20 mouse cellular contexts compared by ENCODE assay signal in the genomic region with DNA sequence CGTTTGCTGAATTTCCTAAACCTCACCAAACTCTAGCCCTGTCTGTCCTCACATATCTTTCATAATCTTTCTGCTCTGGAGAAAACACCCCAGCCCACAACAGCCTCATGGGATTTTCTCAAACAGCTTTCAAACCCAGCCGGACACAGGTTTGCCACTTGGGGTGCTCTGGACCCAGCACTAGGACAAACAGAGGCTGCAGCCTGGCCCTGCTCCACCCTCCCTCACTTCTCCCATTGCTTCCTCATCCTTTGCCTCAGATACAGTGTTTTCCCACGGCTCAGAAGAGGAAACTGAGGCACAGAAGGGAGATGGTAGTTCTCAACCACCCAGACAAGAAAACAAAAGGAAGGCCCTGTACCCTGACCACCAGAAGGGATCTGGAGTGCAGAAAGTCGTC. TPM values are rescaled to one million over a fixed set of nuclear protein-coding genes. Genes with fewer than 3 reads are reported as not detected.
A peak's percentile ranks its signal among the peaks of the same experiment; 100 is the strongest.
DNase-seq lines count a peak whose midpoint lies in the region; ATAC-seq and TF ChIP-seq lines count a peak whose summit lies in the region.
"Had no signal": no experiment of that assay in that cellular context is flagged by ENCODE, and none has a peak within 500 bp of the region (broad histone marks: within the 10 kb centered on the region; RNA-seq: fewer than 3 reads in every experiment).

No protein-coding gene starts in this region.

- H3K9me3 ChIP-seq in embryonic facial prominence, embryonic 13.5 days = no peaks in the 10 kb centered on the region
- no peaks in the 10 kb centered on the region for H3K9me3 ChIP-seq in embryonic facial prominence, embryonic 10.5 days
- H3K9me3 ChIP-seq in lung, embryonic 14.5 days (ENCODE audit: low read depth, low read length) = no peaks in the 10 kb centered on the region
- H3K9me3 ChIP-seq: heart, embryonic 12.5 days; stomach, embryonic 15.5 days had no signal

- H3K27me3 ChIP-seq in embryonic facial prominence, embryonic 13.5 days = no peaks in the 10 kb centered on the region
- peaks cover 13% of the 10 kb centered on the region for H3K27me3 ChIP-seq in embryonic facial prominence, embryonic 10.5 days (replicated peaks; ENCODE audit: low read depth, poor library complexity, severe bottlenecking)
- H3K27me3 ChIP-seq in lung, embryonic 14.5 days (ENCODE audit: insufficient read depth, low read length) = no peaks in the 10 kb centered on the region
- H3K27me3 ChIP-seq in small intestine, adult 2 months (ENCODE audit: control insufficient read depth, insufficient read depth, low read length) = no peaks in the 10 kb centered on the region
- H3K27me3 ChIP-seq: heart, embryonic 12.5 days; stomach, embryonic 15.5 days had no signal

- no peaks in the 10 kb centered on the region for H3K36me3 ChIP-seq in embryonic facial prominence, embryonic 13.5 days
- no peaks in the 10 kb centered on the region for H3K36me3 ChIP-seq in embryonic facial prominence, embryonic 10.5 days (replicated peaks)
- no peaks in the 10 kb centered on the region for H3K36me3 ChIP-seq in lung, embryonic 14.5 days (ENCODE audit: insufficient read depth)
- H3K36me3 ChIP-seq in small intestine, adult 2 months (ENCODE audit: control insufficient read depth, insufficient read depth, low read length) = no peaks in the 10 kb centered on the region
- H3K36me3 ChIP-seq: heart, embryonic 12.5 days; stomach, embryonic 15.5 days had no signal

- 62% methylated on average over 4 of the region's 4 CpGs for WGBS in embryonic facial prominence, embryonic 13.5 days
- 63% methylated on average over 4 of the region's 4 CpGs for WGBS in embryonic facial prominence, embryonic 10.5 days
- WGBS in lung, embryonic 14.5 days = 52% methylated on average over 4 of the region's 4 CpGs
- 47% methylated on average over 4 of the region's 4 CpGs for WGBS in small intestine, adult 2 months

- TF ChIP-seq CTCF in lung, embryonic 14.5 days (IDR thresholded peaks at IDR 0.05; ENCODE audit: low read depth) = no peak
- no peak for TF ChIP-seq CTCF in small intestine, adult 2 months (IDR thresholded peaks at IDR 0.05; ENCODE audit: extremely low read depth, insufficient read length, insufficient replicate concordance, low read depth, low read length)

- peak overlapping the region; percentile 17; the same call in 1 of the 2 replicates for H3K27ac ChIP-seq in embryonic facial prominence, embryonic 13.5 days
- H3K27ac ChIP-seq in embryonic facial prominence, embryonic 10.5 days (replicated peaks) = no peak overlapping the region
- peak overlapping the region; percentile 95; the same call in 1 of the 2 replicates for H3K27ac ChIP-seq in lung, embryonic 14.5 days (ENCODE audit: low read depth)
- H3K27ac ChIP-seq in small intestine, adult 2 months (ENCODE audit: insufficient read depth, low read depth, low read length) = peak overlapping the region; percentile 84
- H3K27ac ChIP-seq: stomach, embryonic 15.5 days had no signal

- no peak overlapping the region for H3K4me2 ChIP-seq in embryonic facial prominence, embryonic 13.5 days
- H3K4me2 ChIP-seq in lung, embryonic 14.5 days = no peak overlapping the region
- H3K4me2 ChIP-seq: heart, embryonic 12.5 days; stomach, embryonic 15.5 days had no signal

- TF ChIP-seq POLR2A in small intestine, adult 2 months (IDR thresholded peaks at IDR 0.05; ENCODE audit: low read depth, low read length) = no peak

- H3K4me1 ChIP-seq in embryonic facial prominence, embryonic 13.5 days = peaks cover 69% of the 10 kb centered on the region
- peaks cover 65% of the 10 kb centered on the region for H3K4me1 ChIP-seq in embryonic facial prominence, embryonic 10.5 days
- peaks cover 47% of the 10 kb centered on the region for H3K4me1 ChIP-seq in lung, embryonic 14.5 days (ENCODE audit: insufficient read depth)
- peaks cover 14% of the 10 kb centered on the region; the same call in 1 of the 2 replicates for H3K4me1 ChIP-seq in small intestine, adult 2 months (ENCODE audit: control insufficient read depth, insufficient read depth, insufficient read length, low read length)

- ATAC-seq in embryonic facial prominence, embryonic 13.5 days (ENCODE audit: insufficient number of reproducible peaks, insufficient read depth, low FRiP score, low TSS enrichment, low read depth) = no peak
- ATAC-seq in lung, embryonic 14.5 days (ENCODE audit: insufficient read depth) = no peak
- ATAC-seq: intestine, postnatal 0 days had no signal

- DNase-seq in embryonic facial prominence, embryonic 10.5 days (ENCODE audit: low spot score) = no peak
- DNase-seq in lung, embryonic 14.5 days = no peak
- no peak for DNase-seq in lung, postnatal 25 days (ENCODE audit: low spot score)
- peak; percentile 28 for DNase-seq in thymus, postnatal 4 days
- DNase-seq in thymus, postnatal 25 days = no peak
- DNase-seq in ovary, adult 18-20 months (ENCODE audit: low spot score) = no peak
- DNase-seq: cerebellum, postnatal 25 days; gastrocnemius, postnatal 25 days; heart, postnatal 4 days; kidney, postnatal 14 days; right cerebral cortex, postnatal 25 days had no signal

- no peak overlapping the region for H3K9ac ChIP-seq in embryonic facial prominence, embryonic 13.5 days
- H3K9ac ChIP-seq in lung, embryonic 14.5 days = no peak overlapping the region
- H3K9ac ChIP-seq: stomach, embryonic 15.5 days had no signal

- H3K4me3 ChIP-seq in embryonic facial prominence, embryonic 13.5 days = no peak overlapping the region
- no peak overlapping the region for H3K4me3 ChIP-seq in embryonic facial prominence, embryonic 10.5 days
- H3K4me3 ChIP-seq in lung, embryonic 14.5 days (ENCODE audit: low read depth, low read length) = no peak overlapping the region
- no peak overlapping the region for H3K4me3 ChIP-seq in small intestine, adult 2 months (ENCODE audit: low read depth, low read length)
- H3K4me3 ChIP-seq: heart, embryonic 12.5 days; stomach, embryonic 15.5 days had no signal

RNA-seq across cellular contexts. Expression of gene Akna, which starts 2.5 kb away (rescaled TPM):
- 9.7 and 10.0 TPM in 2 replicates for polyA plus RNA-seq in embryonic facial prominence, embryonic 13.5 days (2015; fragmentation: Nextera tagmentation; extraction: Ambion mirVana)
- 11.8 and 12.0 TPM in 2 replicates for polyA plus RNA-seq in embryonic facial prominence, embryonic 10.5 days (2016; fragmentation: Nextera tagmentation; extraction: Ambion mirVana)
- 11.2 and 12.6 TPM in 2 replicates for polyA plus RNA-seq in lung, embryonic 14.5 days (2014; fragmentation: Nextera tagmentation; extraction: Ambion mirVana)
- polyA plus RNA-seq in small intestine, adult 2 months (2012; rRNA removed) = 8.1 and 11.5 TPM in 2 replicates

RNA-seq across cellular contexts. Expression of gene Orm2, which starts 43.4 kb away (rescaled TPM):
- not detected in 2 replicates for polyA plus RNA-seq in embryonic facial prominence, embryonic 13.5 days (2015; fragmentation: Nextera tagmentation; extraction: Ambion mirVana)
- not detected in 2 replicates for polyA plus RNA-seq in embryonic facial prominence, embryonic 10.5 days (2016; fragmentation: Nextera tagmentation; extraction: Ambion mirVana)
- not detected in 2 replicates for polyA plus RNA-seq in lung, embryonic 14.5 days (2014; fragmentation: Nextera tagmentation; extraction: Ambion mirVana)
- not detected in 2 replicates for polyA plus RNA-seq in small intestine, adult 2 months (2012; rRNA removed)
- polyA plus RNA-seq: embryonic facial prominence, embryonic 11.5 days; heart, embryonic 12.5 days; intestine, postnatal 0 days; limb, embryonic 14.5 days; lung, embryonic 16.5 days; neural tube, embryonic 11.5 days; stomach, embryonic 15.5 days had no signal

RNA-seq across cellular contexts. Expression of gene Orm3, which starts 49.7 kb away (rescaled TPM):
- polyA plus RNA-seq in embryonic facial prominence, embryonic 13.5 days (2015; fragmentation: Nextera tagmentation; extraction: Ambion mirVana) = not detected in 2 replicates
- polyA plus RNA-seq in embryonic facial prominence, embryonic 10.5 days (2016; fragmentation: Nextera tagmentation; extraction: Ambion mirVana) = not detected in 2 replicates
- not detected in 2 replicates for polyA plus RNA-seq in lung, embryonic 14.5 days (2014; fragmentation: Nextera tagmentation; extraction: Ambion mirVana)
- not detected in 2 replicates for polyA plus RNA-seq in small intestine, adult 2 months (2012; rRNA removed)
- polyA plus RNA-seq: embryonic facial prominence, embryonic 11.5 days; heart, embryonic 12.5 days; intestine, postnatal 0 days; limb, embryonic 14.5 days; lung, embryonic 16.5 days; neural tube, embryonic 11.5 days; stomach, embryonic 15.5 days had no signal
